Mouse (Mus musculus): Measurements from ENCODE around the gene Snd1.

- TF ChIP-seq CTCF (IDR thresholded peaks at IDR 0.05; ENCODE audit: low read depth) (no peak), EP300 (IDR thresholded peaks at IDR 0.05; ENCODE audit: low read depth) (no peak)
Observed at GRCm38 (mm10) chr6:28642909-28643308, 168.0 kb downstream of the Snd1 start.

Data from liver, embryonic 14.5 days (tissue).